Mouse (Mus musculus) lung, postnatal 0 days (tissue): ENCODE measurements around the gene Man2a1. TPM values are rescaled to one million over a fixed set of nuclear protein-coding genes. Genes with fewer than 3 reads are reported as not detected.

Experiments used
- ATAC-seq: fragments of 200-750 bp; cut with Nextera tagmentation; 2 replicates; pipeline ENCODE4 v1.8.0; 2017; ENCODE audit warnings: moderate library complexity
- DNase-seq: peaks from one replicate; pipeline ENCODE4 v3.0.0-alpha.2; 2016; ENCODE audit warnings: low spot score
- H3K27ac ChIP-seq: fragments of 300-500 bp; sonication (generic); 2 replicates; pipeline ENCODE4 v1.5.1; 2014; ENCODE audit warnings: antibody characterized with exemption, mild to moderate bottlenecking, low read length, mixed read lengths
- H3K27me3 ChIP-seq: fragments of 300-500 bp; sonication (generic); replicated peaks from 2 replicates; pipeline ENCODE4 v1.6.1; 2014; ENCODE audit warnings: low read length, mixed read lengths; ENCODE audit not compliant: insufficient read depth
- H3K36me3 ChIP-seq: fragments of 300-500 bp; sonication (generic); 2 replicates; pipeline ENCODE4 v1.6.1; 2014; ENCODE audit warnings: low read length, mixed read lengths; ENCODE audit not compliant: insufficient read depth
- H3K4me1 ChIP-seq: fragments of 300-500 bp; sonication (generic); 2 replicates; pipeline ENCODE4 v1.6.1; 2014; ENCODE audit warnings: antibody characterized with exemption, low read depth, low read length, mixed read lengths; ENCODE audit not compliant: insufficient read depth
- H3K4me2 ChIP-seq: fragments of 300-500 bp; sonication (generic); replicated peaks from 2 replicates; pipeline ENCODE4 v1.6.1; 2014; ENCODE audit warnings: low read depth, mild to moderate bottlenecking, low read length, moderate library complexity, mixed read lengths
- H3K4me3 ChIP-seq: fragments of 300-500 bp; sonication (generic); 2 replicates; pipeline ENCODE4 v1.5.1; 2014; ENCODE audit warnings: low read depth, low read length
- H3K9ac ChIP-seq: fragments of 300-500 bp; sonication (generic); replicated peaks from 2 replicates; pipeline ENCODE4 v1.6.1; 2014; ENCODE audit warnings: low read depth, mild to moderate bottlenecking
- H3K9me3 ChIP-seq: fragments of 300-500 bp; sonication (generic); 2 replicates; pipeline ENCODE4 v1.6.1; 2016; ENCODE audit warnings: low read length, mixed read lengths
- CTCF ChIP-seq: IDR thresholded peaks from 2 replicates; pipeline ENCODE4 v1.5.1; 2016; ENCODE audit warnings: antibody characterized with exemption, mild to moderate bottlenecking
- EP300 ChIP-seq: IDR thresholded peaks from 2 replicates; pipeline ENCODE4 v1.6.1; 2016; ENCODE audit warnings: antibody characterized with exemption, mild to moderate bottlenecking, control low read depth
- WGBS: fragments of 180-500 bp; shearing (Covaris S2); extraction: QIAGEN DNeasy Blood & Tissue Kit; methylation state at CpG from one replicate; pipeline ENCODE4 v1.1.7; 2014; 5-methylcytosine and 5-hydroxymethylcytosine counted together
- polyA plus RNA-seq: library from polyadenylated mRNA; unstranded; fragments of >200 nt; fragmentation: Nextera tagmentation; extraction: Ambion mirVana; gene quantifications from 2 replicates; pipeline ENCODE4 v1.2.1, GENCODE M21; 2015

The Man2a1 gene
- polyA plus RNA-seq, 1 experiment from 2014 or later = 9.7 TPM

- no peak for ATAC-seq
- H3K9me3 ChIP-seq = no peaks in the 10 kb centered on the region
- no peak overlapping the region for H3K27ac ChIP-seq
- WGBS = 67% methylated on average over 8 of the region's 8 CpGs
- TF ChIP-seq CTCF = no peak
- no peak for TF ChIP-seq EP300
- no peak overlapping the region for H3K4me3 ChIP-seq
- 0 out of 2 replicates have a peak, but pooled peaks cover 2% of the 10 kb centered on the region for H3K4me1 ChIP-seq
- H3K9ac ChIP-seq = no peak overlapping the region
- 0 out of 2 replicates have a peak, but pooled peaks cover 6% of the 10 kb centered on the region for H3K36me3 ChIP-seq
- H3K27me3 ChIP-seq = no peaks in the 10 kb centered on the region
- DNase-seq = no peak
- H3K4me2 ChIP-seq = no peak overlapping the region
These were observed 20.7 kb downstream of the Man2a1 start for GRCm38 (mm10) chr17:64621226-64621625.

GRCm38 (mm10) chr17:64621649-64622351 is 21.3 kb downstream of the Man2a1 start:
- DNase-seq (no peak), ATAC-seq (peak; percentile 25; the same call in 1 of the 2 replicates)
- TF ChIP-seq CTCF (no peak), EP300 (no peak)
- 0 out of 2 replicates have a peak, but pooled peaks cover 6% of the 10 kb centered on the region for H3K36me3 ChIP-seq
- no peaks in the 10 kb centered on the region for H3K9me3 ChIP-seq
- H3K27me3 ChIP-seq = no peaks in the 10 kb centered on the region
- H3K4me1 ChIP-seq = 0 out of 2 replicates have a peak, but pooled peaks cover 2% of the 10 kb centered on the region
- H3K27ac ChIP-seq = peak overlapping the region; percentile 79
- 76% methylated on average over 9 of the region's 9 CpGs for WGBS
- peak overlapping the region; percentile 42 for H3K4me2 ChIP-seq
- H3K9ac ChIP-seq = no peak overlapping the region
- no peak overlapping the region for H3K4me3 ChIP-seq

- H3K4me3 ChIP-seq = no peak overlapping the region
- peak overlapping the region; percentile 42 for H3K4me2 ChIP-seq
- H3K9ac ChIP-seq = no peak overlapping the region
- DNase-seq = peak; percentile 70
- TF ChIP-seq CTCF (peak; percentile 41), EP300 (0 out of 2 replicates have a peak, but pooled peaks have one; percentile 10)
- H3K9me3 ChIP-seq = no peaks in the 10 kb centered on the region
- H3K4me1 ChIP-seq = 0 out of 2 replicates have a peak, but pooled peaks cover 2% of the 10 kb centered on the region
- no peaks in the 10 kb centered on the region for H3K27me3 ChIP-seq
- WGBS = 77% methylated on average over 11 of the region's 11 CpGs
- ATAC-seq = peak; percentile 87
- peak overlapping the region; percentile 79 for H3K27ac ChIP-seq
- 0 out of 2 replicates have a peak, but pooled peaks cover 6% of the 10 kb centered on the region for H3K36me3 ChIP-seq
These were observed 21.9 kb downstream of the Man2a1 start for GRCm38 (mm10) chr17:64622352-64622886.

- ATAC-seq (no peak), DNase-seq (no peak)
- WGBS = 81% methylated on average over 15 of the region's 15 CpGs
- H3K9me3 ChIP-seq = no peaks in the 10 kb centered on the region
- H3K4me3 ChIP-seq = no peak overlapping the region
- 0 out of 2 replicates have a peak, but pooled peaks cover 2% of the 10 kb centered on the region for H3K4me1 ChIP-seq
- H3K27me3 ChIP-seq = no peaks in the 10 kb centered on the region
- H3K36me3 ChIP-seq = 0 out of 2 replicates have a peak, but pooled peaks cover 6% of the 10 kb centered on the region
- no peak for TF ChIP-seq CTCF
- TF ChIP-seq EP300 = no peak
- H3K27ac ChIP-seq = no peak overlapping the region
- H3K4me2 ChIP-seq = no peak overlapping the region
- no peak overlapping the region for H3K9ac ChIP-seq
These were observed 23.9 kb downstream of the Man2a1 start for GRCm38 (mm10) chr17:64624439-64624838.

GRCm38 (mm10) chr17:64628796-64629195 is 28.3 kb downstream of the Man2a1 start:
- Histone ChIP-seq H3K36me3 (0 out of 2 replicates have a peak, but pooled peaks cover 11% of the 10 kb centered on the region), H3K4me3 (no peak overlapping the region), H3K27me3 (no peaks in the 10 kb centered on the region), H3K9me3 (no peaks in the 10 kb centered on the region), H3K4me2 (no peak overlapping the region), H3K27ac (no peak overlapping the region), H3K9ac (no peak overlapping the region), H3K4me1 (no peaks in the 10 kb centered on the region)
- 74% methylated on average over 5 of the region's 5 CpGs for WGBS
- no peak for DNase-seq
- no peak for ATAC-seq
- no peak for TF ChIP-seq EP300
- no peak for TF ChIP-seq CTCF

GRCm38 (mm10) chr17:64629486-64629885 is 28.9 kb downstream of the Man2a1 start:
- 86% methylated on average over 5 of the region's 5 CpGs for WGBS
- ATAC-seq = no peak
- H3K9me3 ChIP-seq = no peaks in the 10 kb centered on the region
- no peaks in the 10 kb centered on the region for H3K27me3 ChIP-seq
- TF ChIP-seq EP300 = no peak
- no peak for TF ChIP-seq CTCF
- H3K27ac ChIP-seq = no peak overlapping the region
- no peak overlapping the region for H3K9ac ChIP-seq
- H3K36me3 ChIP-seq = 0 out of 2 replicates have a peak, but pooled peaks cover 11% of the 10 kb centered on the region
- no peak for DNase-seq
- H3K4me2 ChIP-seq = no peak overlapping the region
- no peaks in the 10 kb centered on the region for H3K4me1 ChIP-seq
- H3K4me3 ChIP-seq = no peak overlapping the region
